Mouse (Mus musculus) kidney, postnatal 0 days (tissue): ENCODE data around the gene Hcfc1r1. TPM values are rescaled to one million over a fixed set of nuclear protein-coding genes. Genes with fewer than 3 reads are reported as not detected.

Source experiments
- ATAC-seq: fragments of 200-750 bp; cut with Nextera tagmentation; replicated peaks from 2 replicates; pipeline ENCODE4 v1.8.0; 2017; ENCODE audit warnings: low read depth, moderate number of reproducible peaks, moderate TSS enrichment, moderate library complexity; ENCODE audit not compliant: low FRiP score
- DNase-seq: peaks from one replicate; pipeline ENCODE4 v3.0.0-alpha.2; 2016; ENCODE audit warnings: low spot score
- H3K27ac ChIP-seq: fragments of 300-500 bp; sonication (generic); 2 replicates; pipeline ENCODE4 v1.5.1; 2014; ENCODE audit warnings: mild to moderate bottlenecking
- H3K27me3 ChIP-seq: fragments of 300-500 bp; sonication (generic); 2 replicates; pipeline ENCODE4 v1.6.1; 2014; ENCODE audit warnings: low read length, mixed read lengths; ENCODE audit not compliant: insufficient read depth
- H3K36me3 ChIP-seq: fragments of 300-500 bp; sonication (generic); 2 replicates; pipeline ENCODE4 v1.6.1; 2014; ENCODE audit warnings: low read length, mixed read lengths; ENCODE audit not compliant: insufficient read depth
- H3K4me1 ChIP-seq: fragments of 300-500 bp; sonication (generic); replicated peaks from 2 replicates; pipeline ENCODE4 v1.6.1; 2014; ENCODE audit warnings: antibody characterized with exemption, low read length, mixed read lengths; ENCODE audit not compliant: insufficient read depth
- H3K4me2 ChIP-seq: fragments of 300-500 bp; sonication (generic); 2 replicates; pipeline ENCODE4 v1.6.1; 2014; ENCODE audit warnings: mild to moderate bottlenecking, low read length, moderate library complexity, mixed read lengths
- H3K4me3 ChIP-seq: fragments of 300-500 bp; sonication (generic); replicated peaks from 2 replicates; pipeline ENCODE4 v1.5.1; 2014; ENCODE audit warnings: low read depth, low read length
- H3K9ac ChIP-seq: fragments of 300-500 bp; sonication (generic); 2 replicates; pipeline ENCODE4 v1.6.1; 2014; ENCODE audit warnings: low read depth, low read length
- H3K9me3 ChIP-seq: fragments of 300-500 bp; sonication (generic); replicated peaks from 2 replicates; pipeline ENCODE4 v1.6.1; 2016; ENCODE audit warnings: low read length, inconsistent platforms, mixed read lengths
- CTCF ChIP-seq: IDR thresholded peaks from 2 replicates; pipeline ENCODE4 v1.5.1; 2016; ENCODE audit warnings: antibody characterized with exemption, low read depth, mild to moderate bottlenecking, moderate library complexity
- WGBS: fragments of 180-500 bp; shearing (Covaris S2); extraction: QIAGEN DNeasy Blood & Tissue Kit; methylation state at CpG from one replicate; pipeline ENCODE4 v1.1.7; 2014; 5-methylcytosine and 5-hydroxymethylcytosine counted together
- polyA plus RNA-seq: library from polyadenylated mRNA; unstranded; fragments of >200 nt; fragmentation: Nextera tagmentation; extraction: Ambion mirVana; gene quantifications from 2 replicates; pipeline ENCODE4 v1.2.1, GENCODE M21; 2015

The Hcfc1r1 gene
- polyA plus RNA-seq, 1 experiment from 2014 or later, result 116 TPM

DNA sequence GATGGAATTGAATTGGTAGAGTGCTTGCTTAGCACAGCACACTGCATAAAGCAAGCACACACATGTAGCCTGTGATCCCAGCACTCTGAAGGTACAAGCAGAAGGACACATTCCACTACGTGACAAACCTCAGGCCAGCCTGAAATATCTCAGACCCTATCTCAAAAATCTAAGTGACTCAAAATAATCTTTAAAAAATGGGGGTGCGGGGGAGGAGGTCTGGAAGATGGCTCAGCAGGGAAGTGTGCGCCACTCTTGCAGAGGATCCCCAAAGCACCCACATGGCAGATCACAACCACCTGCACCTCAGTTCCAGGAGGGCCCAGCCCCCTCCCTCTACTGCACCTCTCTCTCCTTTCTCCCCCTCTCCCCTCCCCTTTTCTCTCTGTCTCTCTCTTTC lies 1.9 kb upstream of the Hcfc1r1 start:
- Histone ChIP-seq H3K9ac (no peak overlapping the region), H3K9me3 (no peaks in the 10 kb centered on the region), H3K36me3 (peaks cover 24% of the 10 kb centered on the region; the same call in 1 of the 2 replicates), H3K4me2 (no peak overlapping the region), H3K4me1 (peaks cover 20% of the 10 kb centered on the region), H3K27me3 (no peaks in the 10 kb centered on the region), H3K4me3 (no peak overlapping the region), H3K27ac (no peak overlapping the region)
- no peak for ATAC-seq
- 88% methylated on average over 3 of the region's 3 CpGs for WGBS
- TF ChIP-seq CTCF, result no peak
- no peak for DNase-seq

DNA sequence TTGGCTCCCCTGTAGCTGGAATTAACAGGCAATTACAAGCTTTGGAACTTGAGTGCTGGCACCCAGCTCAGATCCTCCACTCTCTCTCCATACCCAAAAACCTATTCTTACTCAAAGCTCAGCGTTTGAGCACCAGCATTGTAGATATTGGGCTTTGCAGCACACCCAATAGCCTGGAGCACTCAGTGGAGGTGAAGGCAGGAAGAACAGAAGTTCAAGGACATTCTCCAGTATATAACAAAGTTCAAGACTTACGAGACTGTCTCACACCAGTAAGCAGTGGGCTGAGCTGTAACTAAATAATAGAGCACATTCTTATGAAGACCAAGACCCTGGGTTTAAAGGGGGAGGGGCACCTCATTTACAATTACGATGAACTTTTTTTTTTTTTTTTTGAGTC lies 635 bp upstream of the Hcfc1r1 start:
- DNase-seq (no peak), ATAC-seq (no peak)
- no peaks in the 10 kb centered on the region for H3K9me3 ChIP-seq
- H3K36me3 ChIP-seq, result 0 out of 2 replicates have a peak, but pooled peaks cover 20% of the 10 kb centered on the region
- H3K9ac ChIP-seq, result no peak overlapping the region; the same call in 1 of the 2 replicates
- no peaks in the 10 kb centered on the region for H3K27me3 ChIP-seq
- TF ChIP-seq CTCF, result no peak
- H3K4me3 ChIP-seq, result peak overlapping the region; percentile 69
- WGBS, result 50% methylated on average over 3 of the region's 3 CpGs
- peaks cover 23% of the 10 kb centered on the region for H3K4me1 ChIP-seq
- H3K27ac ChIP-seq, result no peak overlapping the region
- H3K4me2 ChIP-seq, result peak overlapping the region; percentile 93

DNA sequence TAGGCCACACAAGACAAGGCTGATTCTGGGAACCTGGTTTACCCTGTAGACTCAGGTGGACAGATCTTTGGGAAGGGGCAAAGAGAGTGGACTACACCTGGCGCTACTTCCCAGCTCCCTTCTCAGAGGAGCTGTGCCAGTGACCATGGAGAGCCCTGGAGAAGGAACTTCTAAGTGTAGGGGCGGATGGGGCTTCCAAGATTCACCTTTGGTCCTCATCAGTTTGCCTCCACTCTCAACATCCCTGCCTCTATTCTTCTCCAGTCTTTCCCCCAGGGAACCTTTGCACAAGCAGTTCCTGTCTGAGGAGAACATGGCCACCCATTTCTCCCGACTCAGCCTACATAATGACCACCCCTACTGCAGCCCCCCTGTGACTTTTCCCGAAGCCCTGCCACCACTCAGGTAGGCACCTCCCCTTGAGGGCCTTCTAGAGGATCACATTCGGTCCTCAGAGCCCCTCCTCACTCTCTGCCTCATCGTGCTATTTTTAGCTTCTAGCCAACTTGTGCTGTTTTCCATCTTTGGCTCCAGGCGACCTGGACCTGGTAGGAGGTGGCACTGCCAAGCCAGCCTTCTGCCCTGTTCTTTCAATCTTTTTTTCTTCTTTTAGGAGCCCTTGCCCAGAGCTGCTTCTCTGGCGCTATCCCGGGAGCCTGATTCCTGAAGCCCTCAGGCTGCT lies 1.0 kb downstream of the Hcfc1r1 start:
- no peak for ATAC-seq
- H3K27me3 ChIP-seq, result peaks cover 3% of the 10 kb centered on the region; the same call in 1 of the 2 replicates
- 0 out of 2 replicates have a peak, but pooled peaks cover 7% of the 10 kb centered on the region for H3K36me3 ChIP-seq
- no peak for TF ChIP-seq CTCF
- peak overlapping the region; percentile 82 for H3K27ac ChIP-seq
- H3K4me2 ChIP-seq, result peak overlapping the region; percentile 93
- no peaks in the 10 kb centered on the region for H3K9me3 ChIP-seq
- DNase-seq, result no peak
- H3K4me1 ChIP-seq, result peaks cover 23% of the 10 kb centered on the region
- peak overlapping the region; percentile 69 for H3K4me3 ChIP-seq
- peak overlapping the region; percentile 64 for H3K9ac ChIP-seq
- 35% methylated on average over 9 of the region's 9 CpGs for WGBS

DNA sequence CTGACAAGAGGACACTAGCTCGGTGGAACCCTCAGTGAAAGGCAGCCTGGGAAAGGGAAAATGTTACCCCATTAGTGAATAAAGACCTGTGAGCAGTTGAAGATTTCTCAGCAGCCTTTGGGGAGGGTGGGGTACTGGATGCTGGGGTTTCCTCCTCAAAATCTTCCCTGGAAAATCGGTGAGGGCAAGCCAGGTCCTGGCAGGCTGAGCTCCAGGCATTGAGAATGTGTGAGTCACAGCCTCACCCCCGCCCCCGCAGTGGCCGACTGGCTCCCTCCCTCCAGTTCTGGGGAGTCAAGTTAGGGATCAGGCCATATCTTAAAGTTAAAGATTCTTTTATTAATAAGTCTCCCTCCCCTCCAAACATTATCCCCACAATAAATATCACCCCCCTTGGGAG lies 1.7 kb downstream of the Hcfc1r1 start:
- ATAC-seq (no peak), DNase-seq (no peak)
- Histone ChIP-seq H3K4me2 (peak overlapping the region; percentile 93), H3K4me1 (peaks cover 23% of the 10 kb centered on the region), H3K9ac (0 out of 2 replicates have a peak overlapping the region, but pooled peaks have one; percentile 9), H3K27me3 (peaks cover 10% of the 10 kb centered on the region; the same call in 1 of the 2 replicates), H3K36me3 (0 out of 2 replicates have a peak, but pooled peaks cover 2% of the 10 kb centered on the region), H3K9me3 (no peaks in the 10 kb centered on the region), H3K4me3 (peak overlapping the region; percentile 7), H3K27ac (peak overlapping the region; percentile 57; the same call in 1 of the 2 replicates)
- TF ChIP-seq CTCF, result no peak
- WGBS, result 26% methylated on average over 5 of the region's 5 CpGs

DNA sequence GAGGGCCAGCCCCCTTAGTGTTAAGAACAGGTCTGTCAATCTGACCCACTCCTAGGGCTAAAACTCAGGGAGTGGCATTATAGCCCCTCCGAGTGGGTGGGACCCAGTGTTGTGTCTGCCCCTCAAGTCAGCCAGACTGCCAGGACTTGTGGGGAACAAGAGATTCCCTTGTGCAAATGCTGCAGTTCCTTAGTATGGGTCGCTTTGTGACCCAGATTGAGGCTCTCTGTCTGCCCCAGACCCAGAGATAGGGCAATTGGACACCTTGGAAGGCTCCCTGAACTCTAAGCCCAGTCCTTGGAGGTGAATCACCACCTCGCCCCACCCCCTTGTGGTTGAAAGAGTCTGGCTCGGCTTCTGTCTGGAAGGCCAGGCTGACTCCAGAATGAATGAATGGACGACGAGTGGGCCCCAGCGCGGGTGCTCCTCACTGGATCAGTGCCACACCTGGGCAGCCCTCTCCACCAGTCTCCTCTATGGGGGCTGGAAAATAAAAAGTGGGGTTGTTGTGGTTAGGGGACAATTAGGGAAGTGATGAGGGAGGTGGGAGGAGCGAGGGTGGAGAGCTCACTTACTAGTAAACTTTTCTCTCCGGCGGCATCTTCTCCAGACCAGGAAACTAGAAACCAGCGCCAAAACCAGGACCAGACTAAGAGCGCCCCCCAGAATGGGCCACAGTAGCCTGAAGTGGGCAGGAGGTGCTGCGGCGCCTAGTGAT lies 2.3 kb downstream of the Hcfc1r1 start:
- ATAC-seq (no peak), DNase-seq (no peak)
- Histone ChIP-seq H3K4me1 (peaks cover 26% of the 10 kb centered on the region), H3K36me3 (no peaks in the 10 kb centered on the region), H3K27ac (peak overlapping the region; percentile 72; the same call in 1 of the 2 replicates), H3K4me3 (peak overlapping the region; percentile 48), H3K9ac (peak overlapping the region; percentile 47; the same call in 1 of the 2 replicates), H3K27me3 (peaks cover 10% of the 10 kb centered on the region; the same call in 1 of the 2 replicates), H3K4me2 (peak overlapping the region; percentile 93), H3K9me3 (no peaks in the 10 kb centered on the region)
- TF ChIP-seq CTCF, result peak; percentile 30; the same call in 1 of the 2 replicates
- WGBS, result 17% methylated on average over 15 of the region's 15 CpGs

DNA sequence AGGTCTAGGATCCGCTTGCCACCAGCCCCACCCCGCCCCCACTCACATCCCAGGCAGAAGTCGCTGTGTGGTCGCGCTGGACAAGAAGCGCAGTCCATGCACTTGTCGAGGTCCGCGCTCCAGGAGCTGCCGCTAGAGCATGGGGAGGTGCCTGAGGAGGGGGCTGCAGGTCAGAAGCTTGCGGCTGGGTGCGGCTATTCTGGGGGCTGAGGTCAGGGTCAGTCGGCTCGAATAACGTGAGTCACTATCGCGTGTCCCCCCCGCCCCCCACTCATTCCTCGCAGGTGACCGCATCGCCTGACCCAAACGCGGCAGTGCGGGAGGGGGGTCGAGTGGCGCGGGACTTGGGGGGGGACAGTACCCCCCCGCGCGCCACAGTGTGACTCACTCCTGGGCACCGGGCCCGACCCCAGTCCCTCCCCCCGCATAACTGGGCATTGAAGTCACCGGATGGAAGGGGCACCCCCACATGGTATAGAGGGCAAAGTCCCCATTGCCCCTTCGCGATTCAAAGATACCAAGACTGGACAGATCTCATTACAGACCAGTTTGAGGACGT lies 3.2 kb downstream of the Hcfc1r1 start:
- under 1% methylated on average over 37 of the region's 37 CpGs for WGBS
- ATAC-seq, result 0 out of 2 replicates have a peak, but pooled peaks have one; percentile 11
- DNase-seq, result no peak

More for the DNA sequence above, 3.2 kb downstream of the Hcfc1r1 start:
- peak overlapping the region; percentile 48 for H3K4me3 ChIP-seq
- H3K27ac ChIP-seq, result peak overlapping the region; percentile 72
- peak overlapping the region; percentile 93 for H3K4me2 ChIP-seq
- TF ChIP-seq CTCF, result no peak
- H3K9me3 ChIP-seq, result no peaks in the 10 kb centered on the region
- H3K4me1 ChIP-seq, result peaks cover 27% of the 10 kb centered on the region
- peak overlapping the region; percentile 47 for H3K9ac ChIP-seq
- H3K36me3 ChIP-seq, result no peaks in the 10 kb centered on the region
- peaks cover 10% of the 10 kb centered on the region; the same call in 1 of the 2 replicates for H3K27me3 ChIP-seq
